Comparison of ENCODE assay signal across 25 mouse cellular contexts in genomic region chr2:51850581-51850980, GRCm38 (mm10).
"Had no signal": no experiment of that assay in that cellular context is flagged by ENCODE, and none has a peak within 500 bp of the region (broad histone marks: within the 10 kb centered on the region; RNA-seq: fewer than 3 reads in every experiment).

No protein-coding gene starts in this region.

- H3K9ac ChIP-seq: heart, embryonic 13.5 days; heart, embryonic 15.5 days; hindbrain, embryonic 13.5 days; hindbrain, embryonic 15.5 days; limb, embryonic 13.5 days; limb, embryonic 15.5 days; liver, embryonic 13.5 days; liver, embryonic 15.5 days had no signal

- H3K4me2 ChIP-seq: heart, embryonic 11.5 days; heart, embryonic 13.5 days; heart, embryonic 15.5 days; hindbrain, embryonic 13.5 days; hindbrain, embryonic 15.5 days; limb, embryonic 13.5 days; limb, embryonic 15.5 days; liver, embryonic 11.5 days; liver, embryonic 13.5 days; liver, embryonic 15.5 days had no signal

- DNase-seq: gastrocnemius, postnatal 14 days; gastrocnemius, postnatal 36 days; heart, adult 11 months; heart, adult 2 months; heart, postnatal 14 days; heart, postnatal 36 days; kidney, adult 11 months; kidney, adult 2 months; kidney, postnatal 10 days; kidney, postnatal 25 days; kidney, postnatal 4 days; liver, embryonic 13.5 days had no signal

- H3K27ac ChIP-seq: heart, adult 2 months; heart, embryonic 13.5 days; heart, embryonic 15.5 days; hindbrain, embryonic 13.5 days; hindbrain, embryonic 15.5 days; hindbrain, postnatal 0 days; layer of hippocampus, adult 2 months; left cerebral cortex, adult 2 months; liver, embryonic 13.5 days; liver, embryonic 15.5 days had no signal

- H3K4me3 ChIP-seq: heart, adult 2 months; heart, embryonic 13.5 days; heart, embryonic 15.5 days; hindbrain, embryonic 13.5 days; hindbrain, embryonic 15.5 days; layer of hippocampus, adult 2 months; left cerebral cortex, adult 2 months; limb, embryonic 13.5 days; limb, embryonic 15.5 days; liver, embryonic 13.5 days; liver, embryonic 15.5 days had no signal

- H3K36me3 ChIP-seq: heart, embryonic 13.5 days; heart, embryonic 15.5 days; hindbrain, embryonic 13.5 days; hindbrain, embryonic 15.5 days; limb, embryonic 13.5 days; limb, embryonic 15.5 days; liver, embryonic 13.5 days; liver, embryonic 15.5 days had no signal

- H3K4me1 ChIP-seq: heart, embryonic 13.5 days; heart, embryonic 15.5 days; hindbrain, embryonic 15.5 days; liver, embryonic 13.5 days; liver, embryonic 15.5 days had no signal

- H3K27me3 ChIP-seq: heart, embryonic 13.5 days; heart, embryonic 15.5 days; hindbrain, embryonic 13.5 days; hindbrain, embryonic 15.5 days; limb, embryonic 13.5 days; limb, embryonic 15.5 days; liver, embryonic 13.5 days; liver, embryonic 15.5 days had no signal

- H3K9me3 ChIP-seq: heart, embryonic 13.5 days; heart, embryonic 15.5 days; hindbrain, embryonic 13.5 days; hindbrain, embryonic 15.5 days; limb, embryonic 13.5 days; limb, embryonic 15.5 days; liver, embryonic 13.5 days; liver, embryonic 15.5 days had no signal

- ATAC-seq: hindbrain, postnatal 0 days; intestine, embryonic 16.5 days had no signal
